29 mouse cellular contexts compared by ENCODE assay signal in genomic region chr1:90513442-90514070, GRCm38 (mm10).
DNase-seq lines count a peak whose midpoint lies in the region; ATAC-seq and TF ChIP-seq lines count a peak whose summit lies in the region.
"Had no signal": no experiment of that assay in that cellular context is flagged by ENCODE, and none has a peak within 500 bp of the region (broad histone marks: within the 10 kb centered on the region; RNA-seq: fewer than 3 reads in every experiment).

No protein-coding gene starts in this region.

- intact Hi-C loops in gastrocnemius, adult 2 months (cut with DNase I): no loop called here
- intact Hi-C loops in gastrocnemius, postnatal 14 days (cut with DNase I; ENCODE audit: low total_unique reads): no loop called here

- no peak overlapping the region for H3K9ac ChIP-seq in kidney, embryonic 16.5 days (replicated peaks; ENCODE audit: low read length)
- H3K9ac ChIP-seq in embryonic facial prominence, embryonic 14.5 days (ENCODE audit: low read depth, low read length): no peak overlapping the region
- H3K9ac ChIP-seq: embryonic facial prominence, embryonic 12.5 days; forebrain, embryonic 13.5 days; heart, embryonic 12.5 days; heart, embryonic 15.5 days; hindbrain, embryonic 13.5 days had no signal

- H3K4me3 ChIP-seq in gastrocnemius, adult 2 months: no peak overlapping the region
- no peak overlapping the region for H3K4me3 ChIP-seq in kidney, embryonic 16.5 days (ENCODE audit: low read length)
- H3K4me3 ChIP-seq in embryonic facial prominence, embryonic 10.5 days: no peak overlapping the region
- H3K4me3 ChIP-seq in embryonic facial prominence, embryonic 14.5 days (ENCODE audit: low read depth, low read length): no peak overlapping the region
- H3K4me3 ChIP-seq: embryonic facial prominence, embryonic 12.5 days; forebrain, embryonic 10.5 days; forebrain, embryonic 13.5 days; heart, embryonic 12.5 days; heart, embryonic 15.5 days; hindbrain, embryonic 10.5 days; hindbrain, embryonic 13.5 days had no signal

- H3K27ac ChIP-seq in gastrocnemius, adult 2 months: peak overlapping the region; percentile 76
- H3K27ac ChIP-seq in kidney, embryonic 16.5 days (ENCODE audit: low read length): peak overlapping the region; percentile 31; the same call in 1 of the 2 replicates
- peak overlapping the region; percentile 30; the same call in 1 of the 2 replicates for H3K27ac ChIP-seq in embryonic facial prominence, embryonic 10.5 days (replicated peaks)
- no peak overlapping the region for H3K27ac ChIP-seq in embryonic facial prominence, embryonic 14.5 days (replicated peaks; ENCODE audit: low read depth, low read length)
- H3K27ac ChIP-seq: embryonic facial prominence, embryonic 12.5 days; forebrain, embryonic 10.5 days; forebrain, embryonic 13.5 days; heart, embryonic 15.5 days; hindbrain, embryonic 10.5 days; hindbrain, embryonic 13.5 days had no signal

- ATAC-seq in kidney, embryonic 16.5 days (ENCODE audit: low FRiP score, low TSS enrichment): no peak
- peak; percentile 65; the same call in 1 of the 2 replicates for ATAC-seq in embryonic facial prominence, embryonic 14.5 days (ENCODE audit: low read depth)
- ATAC-seq: forebrain, embryonic 13.5 days; forebrain, embryonic 16.5 days; hindbrain, embryonic 16.5 days; Patski had no signal

- peaks cover 4% of the 10 kb centered on the region for H3K4me1 ChIP-seq in kidney, embryonic 16.5 days (ENCODE audit: insufficient read depth, low read length)
- H3K4me1 ChIP-seq in embryonic facial prominence, embryonic 10.5 days: peaks cover 19% of the 10 kb centered on the region
- peaks cover 14% of the 10 kb centered on the region for H3K4me1 ChIP-seq in embryonic facial prominence, embryonic 14.5 days (ENCODE audit: control insufficient read depth, insufficient read depth, low read length)
- H3K4me1 ChIP-seq: heart, embryonic 12.5 days; heart, embryonic 15.5 days had no signal

- no peak for TF ChIP-seq CTCF in gastrocnemius, adult 2 months (IDR thresholded peaks at IDR 0.05)

- no peak overlapping the region for H3K4me2 ChIP-seq in kidney, embryonic 16.5 days (replicated peaks; ENCODE audit: low read depth, low read length)
- no peak overlapping the region for H3K4me2 ChIP-seq in embryonic facial prominence, embryonic 14.5 days (ENCODE audit: low read depth, low read length)
- H3K4me2 ChIP-seq: embryonic facial prominence, embryonic 12.5 days; forebrain, embryonic 13.5 days; heart, embryonic 12.5 days; heart, embryonic 15.5 days; hindbrain, embryonic 13.5 days had no signal

- WGBS in kidney, embryonic 16.5 days: 38% methylated on average over 4 of the region's 4 CpGs
- 84% methylated on average over 4 of the region's 4 CpGs for WGBS in embryonic facial prominence, embryonic 10.5 days
- WGBS in embryonic facial prominence, embryonic 14.5 days: 63% methylated on average over 4 of the region's 4 CpGs

- no peaks in the 10 kb centered on the region for H3K9me3 ChIP-seq in kidney, embryonic 16.5 days (ENCODE audit: low read length)
- H3K9me3 ChIP-seq in embryonic facial prominence, embryonic 10.5 days: no peaks in the 10 kb centered on the region
- H3K9me3 ChIP-seq in embryonic facial prominence, embryonic 14.5 days (ENCODE audit: control insufficient read depth, low read length): no peaks in the 10 kb centered on the region
- H3K9me3 ChIP-seq: embryonic facial prominence, embryonic 12.5 days; forebrain, embryonic 10.5 days; forebrain, embryonic 13.5 days; heart, embryonic 12.5 days; heart, embryonic 15.5 days; hindbrain, embryonic 10.5 days; hindbrain, embryonic 13.5 days had no signal

- no peaks in the 10 kb centered on the region for H3K36me3 ChIP-seq in kidney, embryonic 16.5 days (ENCODE audit: insufficient read depth, low read length)
- no peaks in the 10 kb centered on the region for H3K36me3 ChIP-seq in embryonic facial prominence, embryonic 10.5 days (replicated peaks)
- H3K36me3 ChIP-seq in embryonic facial prominence, embryonic 14.5 days (ENCODE audit: control insufficient read depth, insufficient read depth, low read length): no peaks in the 10 kb centered on the region
- H3K36me3 ChIP-seq: embryonic facial prominence, embryonic 12.5 days; forebrain, embryonic 10.5 days; G1E; heart, embryonic 12.5 days; heart, embryonic 15.5 days; hindbrain, embryonic 10.5 days; hindbrain, embryonic 13.5 days had no signal

- no peaks in the 10 kb centered on the region for H3K27me3 ChIP-seq in kidney, embryonic 16.5 days (ENCODE audit: insufficient read depth, low read length)
- no peaks in the 10 kb centered on the region for H3K27me3 ChIP-seq in embryonic facial prominence, embryonic 10.5 days (replicated peaks; ENCODE audit: low read depth, poor library complexity, severe bottlenecking)
- no peaks in the 10 kb centered on the region for H3K27me3 ChIP-seq in embryonic facial prominence, embryonic 14.5 days (replicated peaks; ENCODE audit: control insufficient read depth, insufficient read depth, low read length)
- H3K27me3 ChIP-seq: CH12.LX; embryonic facial prominence, embryonic 12.5 days; forebrain, embryonic 13.5 days; heart, embryonic 12.5 days; heart, embryonic 15.5 days; Patski had no signal

- peak; percentile 63 for DNase-seq in gastrocnemius, adult 2 months
- DNase-seq in gastrocnemius, postnatal 14 days: no peak
- no peak for DNase-seq in kidney, postnatal 10 days
- DNase-seq in embryonic facial prominence, embryonic 10.5 days (ENCODE audit: low spot score): no peak
- DNase-seq in embryonic facial prominence, embryonic 14.5 days (ENCODE audit: low spot score): no peak
- DNase-seq in urinary bladder, adult 18-20 months (ENCODE audit: low spot score in 2 of 2): no peak
- DNase-seq: adrenal gland, postnatal 10 days; adrenal gland, postnatal 36 days; B cell, adult 2 months; cerebellum, adult 18-20 months; cerebellum, adult 9-10 months; cerebellum, postnatal 14 days; gastrocnemius, postnatal 25 days; heart, adult 18-20 months; heart, postnatal 10 days; heart, postnatal 36 days had no signal
